Mouse (Mus musculus) heart, embryonic 10.5 days (tissue): ENCODE results near the gene Abcc12. TPM values are rescaled to one million over a fixed set of nuclear protein-coding genes. Genes with fewer than 3 reads are reported as not detected.

Experiments
- DNase-seq: peaks from one replicate; pipeline ENCODE4 v3.0.0-alpha.2; 2017; ENCODE audit warnings: low spot score
- H3K27ac ChIP-seq: fragments of 300-500 bp; sonication (generic); 2 replicates; pipeline ENCODE4 v1.5.1; 2016; ENCODE audit warnings: mild to moderate bottlenecking
- H3K27me3 ChIP-seq: fragments of 300-500 bp; sonication (generic); 2 replicates; pipeline ENCODE4 v1.6.1; 2016; ENCODE audit warnings: mild to moderate bottlenecking; ENCODE audit not compliant: poor library complexity, insufficient read depth, severe bottlenecking
- H3K36me3 ChIP-seq: fragments of 300-500 bp; sonication (generic); 2 replicates; pipeline ENCODE4 v1.6.1; 2016; ENCODE audit warnings: mild to moderate bottlenecking, moderate library complexity
- H3K4me1 ChIP-seq: fragments of 300-500 bp; sonication (generic); 2 replicates; pipeline ENCODE4 v1.6.1; 2016; ENCODE audit warnings: mild to moderate bottlenecking
- H3K4me3 ChIP-seq: fragments of 300-500 bp; sonication (generic); 2 replicates; pipeline ENCODE4 v1.5.1; 2016; ENCODE audit warnings: mild to moderate bottlenecking, moderate library complexity
- H3K9me3 ChIP-seq: fragments of 300-500 bp; sonication (generic); 2 replicates; pipeline ENCODE4 v1.6.1; 2016; ENCODE audit warnings: mild to moderate bottlenecking, moderate library complexity
- WGBS: fragments of 180-500 bp; shearing (Covaris S2); methylation state at CpG from one replicate; pipeline ENCODE4 v1.1.7; 2016; 5-methylcytosine and 5-hydroxymethylcytosine counted together
- polyA plus RNA-seq: library from polyadenylated mRNA; unstranded; fragments of >200 nt; fragmentation: Nextera tagmentation; extraction: Ambion mirVana; gene quantifications from 2 replicates; pipeline ENCODE4 v1.2.1, GENCODE M21; 2016

Gene Abcc12
- polyA plus RNA-seq, 1 experiment from 2014 or later: not detected

GRCm38 (mm10) chr8:86475711-86476438, 104.6 kb downstream of the Abcc12 start:
- peak; percentile 71 for DNase-seq
- Histone ChIP-seq H3K27me3 (no peaks in the 10 kb centered on the region), H3K36me3 (no peaks in the 10 kb centered on the region), H3K9me3 (no peaks in the 10 kb centered on the region), H3K4me3 (no peak overlapping the region), H3K4me1 (no peaks in the 10 kb centered on the region), H3K27ac (no peak overlapping the region)
- 66% methylated on average over 9 of the region's 9 CpGs for WGBS

- H3K4me3 ChIP-seq: no peak overlapping the region
- no peaks in the 10 kb centered on the region for H3K36me3 ChIP-seq
- DNase-seq: peak; percentile 71
- H3K4me1 ChIP-seq: no peaks in the 10 kb centered on the region
- H3K27me3 ChIP-seq: no peaks in the 10 kb centered on the region
- H3K9me3 ChIP-seq: no peaks in the 10 kb centered on the region
- WGBS: 82% methylated on average over 4 of the region's 4 CpGs
- H3K27ac ChIP-seq: no peak overlapping the region
Measured at GRCm38 (mm10) chr8:86474461-86474860, 106.0 kb downstream of the Abcc12 start.

- H3K9me3 ChIP-seq: no peaks in the 10 kb centered on the region
- no peaks in the 10 kb centered on the region for H3K36me3 ChIP-seq
- no peaks in the 10 kb centered on the region for H3K27me3 ChIP-seq
- DNase-seq: no peak
- H3K4me3 ChIP-seq: no peak overlapping the region
- 78% methylated on average over 6 of the region's 6 CpGs for WGBS
- no peaks in the 10 kb centered on the region for H3K4me1 ChIP-seq
- no peak overlapping the region for H3K27ac ChIP-seq
Measured at GRCm38 (mm10) chr8:86473121-86473520, 107.4 kb downstream of the Abcc12 start.

- Histone ChIP-seq H3K27ac (no peak overlapping the region), H3K27me3 (no peaks in the 10 kb centered on the region), H3K36me3 (no peaks in the 10 kb centered on the region), H3K9me3 (no peaks in the 10 kb centered on the region), H3K4me3 (no peak overlapping the region), H3K4me1 (no peaks in the 10 kb centered on the region)
- 85% methylated on average over 2 of the region's 2 CpGs for WGBS
- peak; percentile 38 for DNase-seq
Measured at GRCm38 (mm10) chr8:86470717-86471116, 109.8 kb downstream of the Abcc12 start.

DNA sequence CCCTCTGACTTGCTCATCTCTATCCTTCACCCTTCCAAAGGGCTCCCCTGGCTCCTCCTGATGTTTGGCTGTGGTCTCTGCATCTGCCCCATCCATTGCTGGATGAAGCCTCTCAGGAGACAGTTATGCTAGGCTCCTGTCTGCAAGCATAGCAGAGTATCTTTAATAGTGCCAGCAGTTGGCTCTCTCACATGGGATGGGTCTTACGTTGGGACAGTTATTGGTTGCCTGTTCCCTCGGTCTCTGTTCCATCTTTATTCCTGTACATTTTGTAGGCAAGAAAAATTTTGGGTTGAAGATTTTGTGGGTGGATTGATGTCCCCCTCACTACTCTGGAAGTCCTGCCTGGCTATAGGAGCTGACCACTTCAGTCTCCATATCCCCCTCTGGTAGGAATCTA, 117.3 kb downstream of the Abcc12 start:
- H3K4me1 ChIP-seq: no peaks in the 10 kb centered on the region
- H3K9me3 ChIP-seq: no peaks in the 10 kb centered on the region
- WGBS: 85% methylated on average over 2 of the region's 2 CpGs
- H3K36me3 ChIP-seq: no peaks in the 10 kb centered on the region
- H3K27me3 ChIP-seq: no peaks in the 10 kb centered on the region
- H3K27ac ChIP-seq: no peak overlapping the region
- DNase-seq: peak; percentile 52
- no peak overlapping the region for H3K4me3 ChIP-seq

DNA sequence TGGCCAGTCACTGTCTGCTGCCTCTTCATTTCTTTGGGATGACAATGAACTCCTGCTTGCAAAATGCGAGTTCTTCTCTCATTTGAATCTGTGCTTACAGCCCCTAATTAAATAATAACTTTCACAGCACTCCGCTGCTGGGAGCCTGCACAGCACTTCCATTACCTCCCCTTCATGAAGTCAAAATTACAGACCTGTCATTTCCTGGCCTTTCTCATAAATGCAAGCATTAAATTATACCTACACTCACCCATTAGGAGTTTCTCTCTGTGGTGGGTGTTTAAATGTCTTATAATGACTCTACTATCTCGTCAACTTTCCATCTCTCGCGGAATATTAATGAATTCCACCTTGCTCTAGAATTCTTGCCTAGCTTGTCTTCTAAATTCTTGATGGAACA, 120.1 kb downstream of the Abcc12 start:
- Histone ChIP-seq H3K9me3 (no peaks in the 10 kb centered on the region), H3K27ac (no peak overlapping the region), H3K27me3 (no peaks in the 10 kb centered on the region), H3K4me1 (no peaks in the 10 kb centered on the region), H3K36me3 (no peaks in the 10 kb centered on the region), H3K4me3 (no peak overlapping the region)
- DNase-seq: no peak
- 84% methylated on average over 5 of the region's 5 CpGs for WGBS

- no peak overlapping the region for H3K4me3 ChIP-seq
- no peaks in the 10 kb centered on the region for H3K9me3 ChIP-seq
- H3K4me1 ChIP-seq: no peaks in the 10 kb centered on the region
- 72% methylated on average over 11 of the region's 11 CpGs for WGBS
- H3K36me3 ChIP-seq: no peaks in the 10 kb centered on the region
- DNase-seq: no peak
- H3K27ac ChIP-seq: no peak overlapping the region
- H3K27me3 ChIP-seq: no peaks in the 10 kb centered on the region
Measured at GRCm38 (mm10) chr8:86453697-86454480, 126.6 kb downstream of the Abcc12 start.

- 86% methylated on average over 4 of the region's 4 CpGs for WGBS
- Histone ChIP-seq H3K36me3 (no peaks in the 10 kb centered on the region), H3K27ac (no peak overlapping the region), H3K27me3 (no peaks in the 10 kb centered on the region), H3K4me1 (no peaks in the 10 kb centered on the region), H3K9me3 (no peaks in the 10 kb centered on the region), H3K4me3 (no peak overlapping the region)
- DNase-seq: peak; percentile 28
Measured at GRCm38 (mm10) chr8:86449870-86450515, 130.5 kb downstream of the Abcc12 start.

GRCm38 (mm10) chr8:86445516-86445915, 135.0 kb downstream of the Abcc12 start:
- Histone ChIP-seq H3K4me1 (no peaks in the 10 kb centered on the region), H3K27ac (no peak overlapping the region), H3K27me3 (no peaks in the 10 kb centered on the region), H3K36me3 (no peaks in the 10 kb centered on the region), H3K4me3 (no peak overlapping the region), H3K9me3 (no peaks in the 10 kb centered on the region)
- 81% methylated on average over 4 of the region's 4 CpGs for WGBS
- no peak for DNase-seq

- Histone ChIP-seq H3K27ac (no peak overlapping the region), H3K4me1 (no peaks in the 10 kb centered on the region), H3K4me3 (no peak overlapping the region), H3K27me3 (no peaks in the 10 kb centered on the region), H3K9me3 (no peaks in the 10 kb centered on the region), H3K36me3 (no peaks in the 10 kb centered on the region)
- DNase-seq: no peak
- 87% methylated on average over 2 of the region's 2 CpGs for WGBS
Measured at GRCm38 (mm10) chr8:86443744-86444143, 136.7 kb downstream of the Abcc12 start.

DNA sequence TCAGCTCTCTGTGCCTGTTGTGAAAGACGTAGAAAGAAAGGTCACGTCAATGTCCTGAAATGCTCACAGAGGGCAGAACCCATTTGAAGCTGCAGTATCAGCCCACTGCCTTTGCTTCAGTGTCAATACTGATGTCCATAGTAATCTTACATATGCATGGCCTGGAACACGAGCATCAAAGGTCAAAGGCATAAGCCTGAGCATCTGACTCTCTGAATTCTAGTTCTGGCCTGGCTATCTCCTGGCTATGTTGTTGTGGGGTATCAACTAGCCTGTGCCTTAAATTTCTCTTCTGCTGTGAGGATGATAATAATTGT, 141.5 kb downstream of the Abcc12 start:
- Histone ChIP-seq H3K27ac (no peak overlapping the region), H3K9me3 (no peaks in the 10 kb centered on the region), H3K4me3 (no peak overlapping the region), H3K27me3 (no peaks in the 10 kb centered on the region), H3K36me3 (no peaks in the 10 kb centered on the region), H3K4me1 (no peaks in the 10 kb centered on the region)
- no peak for DNase-seq
- 79% methylated on average over 3 of the region's 3 CpGs for WGBS

GRCm38 (mm10) chr8:86438133-86438982, 142.1 kb downstream of the Abcc12 start:
- Histone ChIP-seq H3K36me3 (no peaks in the 10 kb centered on the region), H3K9me3 (no peaks in the 10 kb centered on the region), H3K27ac (no peak overlapping the region), H3K4me3 (no peak overlapping the region), H3K27me3 (no peaks in the 10 kb centered on the region), H3K4me1 (no peaks in the 10 kb centered on the region)
- no peak for DNase-seq
- WGBS: 67% methylated on average over 5 of the region's 5 CpGs
